Mouse (Mus musculus): Measurements from ENCODE around the gene Ccdc163. TPM values are rescaled to one million over a fixed set of nuclear protein-coding genes. Genes with fewer than 3 reads are reported as not detected.

Ccdc163 gene
- polyA plus RNA-seq, 1 experiment from 2014 or later, result 35.1 TPM

GRCm38 (mm10) chr4:116787985-116788760 is 79.9 kb downstream of the Ccdc163 start:
- 42% methylated on average over 7 of the region's 7 CpGs for WGBS
- ATAC-seq (ENCODE audit: insufficient read depth) (no peak), DNase-seq (peak; percentile 11)
- Histone ChIP-seq H3K9ac (no peak overlapping the region), H3K36me3 (ENCODE audit: insufficient read depth) (no peaks in the 10 kb centered on the region), H3K9me3 (ENCODE audit: low read depth, low read length) (no peaks in the 10 kb centered on the region), H3K4me3 (ENCODE audit: low read depth, low read length) (no peak overlapping the region), H3K27ac (ENCODE audit: low read depth) (no peak overlapping the region), H3K27me3 (ENCODE audit: insufficient read depth, low read length) (no peaks in the 10 kb centered on the region), H3K4me2 (no peak overlapping the region), H3K4me1 (ENCODE audit: insufficient read depth) (no peaks in the 10 kb centered on the region)
- TF ChIP-seq CTCF (IDR thresholded peaks at IDR 0.05; ENCODE audit: low read depth), result peak; percentile 17; the same call in 1 of the 2 replicates

GRCm38 (mm10) chr4:116788956-116789355 is 80.6 kb downstream of the Ccdc163 start:
- Histone ChIP-seq H3K36me3 (ENCODE audit: insufficient read depth) (no peaks in the 10 kb centered on the region), H3K27ac (ENCODE audit: low read depth) (no peak overlapping the region), H3K4me2 (no peak overlapping the region), H3K9me3 (ENCODE audit: low read depth, low read length) (no peaks in the 10 kb centered on the region), H3K4me3 (ENCODE audit: low read depth, low read length) (no peak overlapping the region), H3K9ac (no peak overlapping the region), H3K27me3 (ENCODE audit: insufficient read depth, low read length) (no peaks in the 10 kb centered on the region), H3K4me1 (ENCODE audit: insufficient read depth) (no peaks in the 10 kb centered on the region)
- peak; percentile 95 for DNase-seq
- 7% methylated on average over 3 of the region's 3 CpGs for WGBS
- peak; percentile 56; the same call in 1 of the 2 replicates for ATAC-seq (ENCODE audit: insufficient read depth)
- TF ChIP-seq CTCF (IDR thresholded peaks at IDR 0.05; ENCODE audit: low read depth), result peak; percentile 87

DNA sequence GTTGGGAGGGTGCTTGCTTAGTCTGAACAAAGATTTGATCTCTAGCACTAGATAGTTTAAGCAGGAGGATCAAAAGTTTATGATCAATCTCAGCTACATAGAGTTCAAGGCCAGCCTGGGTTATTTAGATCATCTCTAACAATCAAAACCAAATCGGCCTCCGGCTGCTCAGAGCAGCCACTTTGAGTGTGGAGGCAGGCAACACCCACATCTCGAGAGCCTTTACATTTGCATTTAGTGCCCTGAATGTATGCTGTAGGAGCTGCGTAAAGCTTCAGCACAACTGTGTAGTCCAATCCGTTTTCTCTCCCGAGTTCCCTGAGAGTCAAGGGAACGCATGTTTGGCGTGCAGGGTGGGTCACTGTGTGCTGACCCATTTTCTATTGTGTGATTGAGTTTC is 84.1 kb downstream of the Ccdc163 start:
- H3K9ac ChIP-seq, result no peak overlapping the region
- no peak overlapping the region for H3K4me2 ChIP-seq
- WGBS, result 86% methylated on average over 8 of the region's 8 CpGs
- no peak overlapping the region for H3K27ac ChIP-seq (ENCODE audit: low read depth)
- ATAC-seq (ENCODE audit: insufficient read depth) (no peak), DNase-seq (no peak)
- H3K36me3 ChIP-seq (ENCODE audit: insufficient read depth), result no peaks in the 10 kb centered on the region
- H3K4me3 ChIP-seq (ENCODE audit: low read depth, low read length), result no peak overlapping the region
- no peaks in the 10 kb centered on the region for H3K9me3 ChIP-seq (ENCODE audit: low read depth, low read length)
- no peak for TF ChIP-seq CTCF (IDR thresholded peaks at IDR 0.05; ENCODE audit: low read depth)
- no peaks in the 10 kb centered on the region for H3K4me1 ChIP-seq (ENCODE audit: insufficient read depth)
- no peaks in the 10 kb centered on the region for H3K27me3 ChIP-seq (ENCODE audit: insufficient read depth, low read length)

DNA sequence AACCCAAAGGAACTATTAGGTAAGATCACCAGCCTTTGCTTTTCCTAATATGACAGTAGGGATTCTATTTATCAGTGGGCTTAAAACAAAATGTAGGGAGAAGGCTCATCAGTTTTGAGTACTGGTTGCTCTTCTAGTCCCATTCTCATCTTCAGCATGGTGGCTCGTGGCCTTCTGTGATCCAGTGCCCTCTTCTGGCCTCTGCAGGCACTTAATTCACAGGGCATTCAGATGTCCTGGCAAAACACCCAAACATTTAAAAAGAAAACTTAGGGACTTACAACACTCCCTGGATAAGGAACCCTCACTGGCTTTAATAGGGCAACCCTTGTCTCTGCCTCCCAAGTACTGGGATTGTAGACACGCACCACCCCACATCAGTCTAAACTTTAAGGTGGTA is 86.0 kb downstream of the Ccdc163 start:
- H3K4me2 ChIP-seq, result no peak overlapping the region
- H3K4me1 ChIP-seq (ENCODE audit: insufficient read depth), result no peaks in the 10 kb centered on the region
- no peaks in the 10 kb centered on the region for H3K27me3 ChIP-seq (ENCODE audit: insufficient read depth, low read length)
- TF ChIP-seq CTCF (IDR thresholded peaks at IDR 0.05; ENCODE audit: low read depth), result 0 out of 2 replicates have a peak, but pooled peaks have one; percentile 15
- no peaks in the 10 kb centered on the region for H3K36me3 ChIP-seq (ENCODE audit: insufficient read depth)
- no peak overlapping the region for H3K27ac ChIP-seq (ENCODE audit: low read depth)
- DNase-seq, result no peak
- H3K4me3 ChIP-seq (ENCODE audit: low read depth, low read length), result no peak overlapping the region
- WGBS, result 71% methylated on average over 2 of the region's 2 CpGs
- H3K9me3 ChIP-seq (ENCODE audit: low read depth, low read length), result no peaks in the 10 kb centered on the region
- H3K9ac ChIP-seq, result no peak overlapping the region
- ATAC-seq (ENCODE audit: insufficient read depth), result no peak

DNA sequence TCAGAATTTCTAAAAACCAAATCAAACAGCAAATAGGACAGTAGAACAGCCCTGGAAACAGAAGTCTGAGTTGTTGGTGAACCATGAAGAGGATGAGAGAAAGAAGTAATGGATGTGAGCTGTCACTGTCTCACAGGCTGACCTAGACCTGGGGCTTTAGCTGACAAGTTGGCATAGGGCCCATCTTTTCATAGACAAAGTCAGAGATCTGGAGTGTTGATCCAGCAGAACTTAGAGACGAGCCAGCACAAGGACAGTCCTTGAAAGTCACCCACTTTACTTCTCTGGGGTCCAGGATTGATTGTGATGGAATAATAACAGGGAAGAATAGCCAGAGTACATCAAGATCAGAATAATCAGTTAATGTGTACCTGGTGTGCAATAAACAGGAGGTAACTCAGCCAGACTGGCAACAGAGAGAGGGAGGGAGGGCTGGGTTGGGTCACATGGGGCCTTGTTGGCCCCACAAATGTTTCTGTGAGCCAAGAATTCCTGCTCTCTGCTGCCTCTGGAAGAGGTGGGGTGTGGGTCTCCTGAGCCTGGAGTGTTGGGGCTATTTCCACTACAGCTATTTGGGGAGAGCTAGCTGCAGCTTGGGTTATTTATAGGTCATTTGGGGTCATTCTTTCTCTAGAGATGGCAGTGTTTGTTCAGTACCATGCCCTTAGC is 88.3 kb downstream of the Ccdc163 start:
- Histone ChIP-seq H3K9ac (no peak overlapping the region), H3K27me3 (ENCODE audit: insufficient read depth, low read length) (no peaks in the 10 kb centered on the region), H3K36me3 (ENCODE audit: insufficient read depth) (no peaks in the 10 kb centered on the region), H3K27ac (ENCODE audit: low read depth) (no peak overlapping the region), H3K9me3 (ENCODE audit: low read depth, low read length) (no peaks in the 10 kb centered on the region), H3K4me2 (no peak overlapping the region), H3K4me1 (ENCODE audit: insufficient read depth) (no peaks in the 10 kb centered on the region), H3K4me3 (ENCODE audit: low read depth, low read length) (no peak overlapping the region)
- TF ChIP-seq CTCF (IDR thresholded peaks at IDR 0.05; ENCODE audit: low read depth), result no peak
- ATAC-seq (ENCODE audit: insufficient read depth) (no peak), DNase-seq (no peak)
- WGBS, result 42% methylated on average over 1 of the region's 1 CpGs

DNA sequence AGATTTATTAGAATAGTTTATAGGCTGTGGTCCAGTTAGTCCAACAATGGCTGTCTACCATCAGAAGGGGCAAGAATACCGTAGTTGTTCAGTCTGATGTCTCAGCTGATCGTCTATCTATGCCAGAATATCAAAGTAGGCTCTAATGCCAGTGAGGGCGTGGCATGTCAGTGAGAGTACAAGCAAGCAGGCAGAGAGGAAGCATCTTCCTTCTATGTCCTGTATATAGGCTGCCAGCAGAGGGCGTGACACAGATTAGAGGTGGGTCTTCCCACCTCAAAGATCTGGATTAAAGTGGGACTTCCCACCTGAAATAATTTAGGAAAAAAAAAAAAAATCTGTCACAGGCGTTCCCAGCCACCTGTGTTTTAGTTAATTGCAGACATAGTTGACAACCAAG is 91.6 kb downstream of the Ccdc163 start:
- Histone ChIP-seq H3K4me2 (no peak overlapping the region), H3K9ac (no peak overlapping the region), H3K9me3 (ENCODE audit: low read depth, low read length) (no peaks in the 10 kb centered on the region), H3K27me3 (ENCODE audit: insufficient read depth, low read length) (no peaks in the 10 kb centered on the region), H3K4me1 (ENCODE audit: insufficient read depth) (no peaks in the 10 kb centered on the region), H3K36me3 (ENCODE audit: insufficient read depth) (peaks cover 29% of the 10 kb centered on the region), H3K4me3 (ENCODE audit: low read depth, low read length) (no peak overlapping the region), H3K27ac (ENCODE audit: low read depth) (no peak overlapping the region)
- ATAC-seq (ENCODE audit: insufficient read depth) (no peak), DNase-seq (peak; percentile 44)
- 37% methylated on average over 5 of the region's 5 CpGs for WGBS
- TF ChIP-seq CTCF (IDR thresholded peaks at IDR 0.05; ENCODE audit: low read depth), result peak; percentile 52

Other genes with a start within 250 kb of the Ccdc163 start
- gene Mast2, start 244.3 kb upstream of the Ccdc163 start, polyA plus RNA-seq (2014; fragmentation: Nextera tagmentation; extraction: Ambion mirVana), result 33.6 and 37.3 TPM in 2 replicates
- 3.4 and 3.8 TPM in 2 replicates for gene Ipp, start 201.0 kb upstream of the Ccdc163 start, polyA plus RNA-seq (2014; fragmentation: Nextera tagmentation; extraction: Ambion mirVana)
- 21.2 and 27.7 TPM in 2 replicates for gene Tmem69, start 152.6 kb upstream of the Ccdc163 start, polyA plus RNA-seq (2014; fragmentation: Nextera tagmentation; extraction: Ambion mirVana)
- 39.5 and 41.5 TPM in 2 replicates for gene Gpbp1l1, start 150.9 kb upstream of the Ccdc163 start, polyA plus RNA-seq (2014; fragmentation: Nextera tagmentation; extraction: Ambion mirVana)
- 2.6 and 3.4 TPM in 2 replicates for gene Ccdc17, start 111.9 kb upstream of the Ccdc163 start, polyA plus RNA-seq (2014; fragmentation: Nextera tagmentation; extraction: Ambion mirVana)
- gene Nasp, start 80.6 kb upstream of the Ccdc163 start, polyA plus RNA-seq (2014; fragmentation: Nextera tagmentation; extraction: Ambion mirVana), result 164 and 168 TPM in 2 replicates
- 759 and 786 TPM in 2 replicates for gene Akr1a1, start 56.8 kb upstream of the Ccdc163 start, polyA plus RNA-seq (2014; fragmentation: Nextera tagmentation; extraction: Ambion mirVana)
- 1,429 and 1,485 TPM in 2 replicates for gene Prdx1, start 23.0 kb upstream of the Ccdc163 start, polyA plus RNA-seq (2014; fragmentation: Nextera tagmentation; extraction: Ambion mirVana)
- 18.0 and 20.7 TPM in 2 replicates for gene Mmachc, start 103 bp upstream of the Ccdc163 start, polyA plus RNA-seq (2014; fragmentation: Nextera tagmentation; extraction: Ambion mirVana)
- gene Tesk2, start 12.4 kb downstream of the Ccdc163 start, polyA plus RNA-seq (2014; fragmentation: Nextera tagmentation; extraction: Ambion mirVana), result 6.6 and 7.8 TPM in 2 replicates
- gene Toe1, start 99.1 kb downstream of the Ccdc163 start, polyA plus RNA-seq (2014; fragmentation: Nextera tagmentation; extraction: Ambion mirVana), result 35.6 and 41.4 TPM in 2 replicates
- 14.7 and 16.8 TPM in 2 replicates for gene Mutyh, start 99.2 kb downstream of the Ccdc163 start, polyA plus RNA-seq (2014; fragmentation: Nextera tagmentation; extraction: Ambion mirVana)
- 0.71 and 0.91 TPM in 2 replicates for gene Hpdl, start 113.2 kb downstream of the Ccdc163 start, polyA plus RNA-seq (2014; fragmentation: Nextera tagmentation; extraction: Ambion mirVana)
- 0.47 and 0.79 TPM in 2 replicates for gene Zswim5, start 168.9 kb downstream of the Ccdc163 start, polyA plus RNA-seq (2014; fragmentation: Nextera tagmentation; extraction: Ambion mirVana)

Data from lung, embryonic 14.5 days (tissue).